Mouse (Mus musculus): ENCODE measurements at regions not wholly inside any gene's neighbourhood (a gene's known extent, or its start where the extent isn't known, plus 50 kb on each side); places are given as distances from the start of the nearest gene placed in this dataset.

DNA sequence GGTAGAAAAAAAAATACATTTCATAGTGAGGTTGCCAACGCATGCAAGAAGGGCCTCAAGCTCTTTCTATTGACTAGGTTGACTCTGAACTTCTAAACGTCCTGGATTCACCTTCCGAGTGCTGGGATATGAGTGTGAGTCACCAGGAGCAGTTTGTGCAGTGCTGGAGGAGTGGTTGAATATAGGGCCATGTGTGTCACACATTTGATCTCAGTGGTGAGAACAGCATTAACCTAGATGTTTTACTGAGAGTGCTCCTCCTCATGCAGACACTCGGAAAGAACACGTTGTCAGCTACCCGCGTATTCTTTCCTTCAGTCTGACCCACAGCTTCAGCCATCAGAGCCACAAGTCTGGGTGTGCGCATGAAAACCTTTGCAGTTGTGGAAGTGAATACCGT lies 243.4 kb downstream of the Gm765 start:
- TF ChIP-seq POLR2A (IDR thresholded peaks at IDR 0.05; ENCODE audit: borderline replicate concordance, low read depth, low read length) (no peak), CTCF (IDR thresholded peaks at IDR 0.05; ENCODE audit: low read depth, low read length) (no peak)

Measured in bone marrow macrophage, adult 2 months (primary cell).